Mouse (Mus musculus): ENCODE results near the gene Gm20517.
A peak's percentile ranks its signal among the peaks of the same experiment; 100 is the strongest.

The Gm20517 gene

DNA sequence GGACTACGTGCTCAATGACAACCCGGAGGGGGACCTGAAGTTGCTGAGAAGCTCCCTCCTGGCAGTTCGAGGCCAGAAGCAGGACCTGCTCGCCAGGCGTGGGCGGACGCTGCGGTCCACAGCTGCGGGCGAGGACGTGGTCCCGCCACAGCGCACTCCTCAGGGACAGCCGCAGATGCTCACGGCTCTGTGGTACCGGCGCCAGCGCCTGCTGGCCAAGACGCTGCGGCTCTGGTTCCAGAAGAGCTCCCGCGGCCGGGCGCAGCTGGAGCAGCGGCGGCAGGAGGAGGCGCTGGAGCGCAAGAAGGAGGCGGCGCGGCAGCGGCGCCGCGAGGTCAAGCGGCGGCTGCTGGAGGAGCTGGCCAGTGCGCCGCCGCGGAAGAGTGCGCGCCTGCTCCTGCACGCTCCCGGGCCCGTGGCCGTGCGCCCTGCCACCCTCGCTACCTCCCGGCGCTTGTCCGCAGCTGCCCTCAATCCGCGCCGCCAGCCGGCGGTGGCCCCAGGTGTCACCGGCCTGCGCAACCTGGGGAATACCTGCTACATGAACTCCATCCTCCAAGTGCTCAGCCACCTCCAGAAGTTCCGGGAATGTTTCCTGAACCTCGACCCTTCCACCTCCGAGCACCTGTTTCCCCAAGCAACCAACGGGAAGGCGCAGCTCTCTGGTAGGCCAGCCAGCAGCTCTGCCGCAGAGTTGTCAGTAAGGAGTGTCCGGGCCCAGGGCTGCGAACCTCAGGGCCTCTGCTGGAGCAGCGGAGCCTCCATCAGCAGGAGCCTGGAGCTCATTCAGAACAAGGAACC, 61.1 kb downstream of the Gm20517 start:
- peak in 1 of 2 experiments; percentile 43 for DNase-seq (ENCODE audit: low spot score in 2 of 2)

DNA sequence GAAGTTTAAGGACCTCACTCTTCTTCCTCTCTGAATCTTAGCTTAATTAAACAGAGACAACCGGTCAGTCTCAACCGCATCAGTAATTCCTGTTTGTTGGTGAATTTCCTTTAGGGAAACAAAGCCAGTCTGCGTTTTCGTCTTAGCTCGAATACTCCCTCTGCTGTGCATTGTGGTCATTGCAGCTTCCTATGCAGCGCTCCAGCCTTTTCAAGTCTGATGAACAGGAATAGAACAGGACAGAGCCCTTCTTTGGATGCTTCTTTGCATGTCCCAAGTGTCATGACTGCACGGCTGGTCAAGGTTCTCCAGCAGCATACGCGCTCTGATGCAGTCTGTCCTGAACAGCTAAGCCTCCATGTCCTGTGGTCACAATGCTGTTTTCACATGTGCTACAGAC, 65.2 kb downstream of the Gm20517 start:
- DNase-seq (ENCODE audit: low spot score in 2 of 2) = peak in 1 of 2 experiments; percentile 72

DNA sequence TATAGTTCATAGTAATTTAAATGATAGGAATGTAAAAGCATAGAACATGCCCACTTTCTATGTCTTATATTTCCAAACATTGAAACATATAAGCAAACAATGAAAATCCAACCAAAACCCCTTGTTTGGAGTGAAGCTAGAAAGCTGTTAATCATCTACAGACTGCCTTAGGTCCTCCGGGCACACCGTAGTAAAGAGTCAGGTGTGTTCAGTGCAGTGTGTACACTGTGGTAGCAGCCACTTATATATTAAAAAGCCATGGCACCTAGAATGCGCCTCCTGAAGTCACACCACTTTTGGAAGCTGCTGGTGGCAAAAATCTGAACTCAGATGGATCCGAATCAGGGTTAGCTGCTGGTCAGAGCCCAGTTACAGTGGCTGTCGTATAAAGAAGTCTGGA, 66.8 kb downstream of the Gm20517 start:
- DNase-seq (ENCODE audit: low spot score in 2 of 2) = no peak

DNA sequence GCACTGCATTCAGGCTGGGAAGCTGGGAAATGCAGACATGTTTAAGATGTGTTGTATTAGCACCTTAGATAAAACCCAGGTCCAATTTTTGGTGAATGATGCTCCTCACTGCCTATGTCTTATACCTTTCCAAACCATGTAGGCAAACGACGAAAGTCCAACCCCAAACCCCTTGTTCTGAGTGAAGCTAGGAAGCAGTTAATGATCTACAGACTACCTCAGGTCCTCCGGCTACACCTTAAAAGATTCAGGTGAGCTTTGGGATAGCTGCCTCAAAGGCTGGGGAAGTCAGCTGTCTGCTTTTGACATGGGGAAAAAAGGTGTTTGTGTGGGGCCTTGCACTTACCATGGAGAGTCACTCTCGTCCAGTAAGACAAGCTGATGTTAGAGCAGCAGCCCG, 67.3 kb downstream of the Gm20517 start:
- no peak for DNase-seq (ENCODE audit: low spot score in 2 of 2)

DNA sequence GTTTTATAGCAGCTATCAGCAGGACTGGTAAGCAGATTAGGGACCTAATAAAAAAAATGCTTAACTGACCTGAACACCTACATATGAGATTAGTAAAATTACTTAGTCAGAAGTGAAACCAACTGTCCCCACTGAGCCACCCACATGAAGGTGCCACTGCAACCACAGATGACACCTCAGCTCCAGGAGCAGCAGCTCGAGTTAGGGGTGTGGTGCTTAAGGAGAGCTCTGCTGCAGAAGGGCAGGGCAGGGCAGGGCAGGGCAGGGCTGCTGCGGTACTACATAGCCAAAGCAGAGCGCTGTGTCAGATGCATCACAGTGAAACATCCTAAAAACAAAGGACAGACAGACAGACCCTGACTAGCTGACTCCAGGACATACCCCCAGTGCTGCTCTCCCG, 71.4 kb downstream of the Gm20517 start:
- no peak for DNase-seq (ENCODE audit: low spot score in 2 of 2)

DNA sequence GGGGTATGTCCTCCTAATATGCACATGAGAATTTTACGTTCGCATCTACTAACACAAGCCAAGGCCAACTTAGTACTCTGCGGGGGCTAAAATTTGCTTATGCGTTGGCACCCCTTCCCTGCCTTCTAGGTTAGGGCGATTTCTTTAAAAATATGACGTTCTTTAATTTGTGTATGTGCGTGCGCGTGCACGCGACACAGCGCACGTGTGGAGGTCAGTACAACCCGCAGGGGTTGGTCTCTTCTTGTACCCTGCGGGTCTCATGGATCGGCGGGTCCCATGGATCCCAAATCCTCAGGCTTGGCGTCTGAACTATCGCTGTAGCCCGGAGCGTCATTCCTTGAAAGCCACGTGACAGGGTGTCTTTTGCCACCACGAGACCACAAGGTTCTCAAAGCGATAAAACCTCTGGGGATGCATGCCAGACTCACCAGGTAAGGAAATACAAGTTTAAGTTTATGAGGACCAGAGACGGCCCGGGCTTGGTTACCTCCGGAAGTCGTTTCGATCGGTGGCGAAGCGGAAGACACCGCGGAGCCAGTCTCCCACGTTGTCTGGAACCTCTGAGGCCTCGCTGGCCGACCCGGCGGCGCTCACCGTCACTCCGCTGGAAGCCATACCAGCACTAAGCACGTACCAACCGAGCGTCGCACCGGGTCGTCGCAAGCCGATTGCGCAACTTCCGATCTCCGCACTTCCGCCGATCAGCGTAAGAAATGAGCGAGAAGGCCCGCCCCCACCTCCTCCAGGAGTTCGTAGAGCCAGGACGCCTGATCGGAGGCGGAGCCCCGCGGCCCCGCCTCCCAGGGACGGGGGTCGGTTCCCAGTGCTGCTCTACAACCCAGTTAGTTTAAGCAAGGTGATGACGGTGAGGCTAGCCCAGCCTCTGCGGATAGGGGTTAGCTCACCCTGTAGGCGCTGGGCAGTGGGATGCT, 76.3 kb downstream of the Gm20517 start:
- peak; percentile 95 to 96 for DNase-seq (ENCODE audit: low spot score in 2 of 2)

DNA sequence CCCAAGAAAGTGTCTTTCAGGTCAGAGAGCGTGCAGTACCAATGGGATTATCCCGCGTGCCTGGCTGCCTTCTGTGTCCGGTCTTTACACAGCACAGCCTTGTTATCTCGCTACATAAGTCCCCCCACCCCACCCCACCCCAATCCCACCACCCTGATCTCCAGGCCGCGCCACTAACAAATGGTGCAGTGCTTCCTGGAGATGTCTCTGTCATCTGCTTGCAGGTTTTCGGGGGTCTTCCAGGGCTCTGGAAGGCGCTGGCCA, 76.9 kb downstream of the Gm20517 start, which contains the start of gene Tomm6:
Gene Tomm6 (minus strand): TSS at position 43 of the 264 bp plus-strand sequence.
- DNase-seq (ENCODE audit: low spot score in 2 of 2) = no peak

DNA sequence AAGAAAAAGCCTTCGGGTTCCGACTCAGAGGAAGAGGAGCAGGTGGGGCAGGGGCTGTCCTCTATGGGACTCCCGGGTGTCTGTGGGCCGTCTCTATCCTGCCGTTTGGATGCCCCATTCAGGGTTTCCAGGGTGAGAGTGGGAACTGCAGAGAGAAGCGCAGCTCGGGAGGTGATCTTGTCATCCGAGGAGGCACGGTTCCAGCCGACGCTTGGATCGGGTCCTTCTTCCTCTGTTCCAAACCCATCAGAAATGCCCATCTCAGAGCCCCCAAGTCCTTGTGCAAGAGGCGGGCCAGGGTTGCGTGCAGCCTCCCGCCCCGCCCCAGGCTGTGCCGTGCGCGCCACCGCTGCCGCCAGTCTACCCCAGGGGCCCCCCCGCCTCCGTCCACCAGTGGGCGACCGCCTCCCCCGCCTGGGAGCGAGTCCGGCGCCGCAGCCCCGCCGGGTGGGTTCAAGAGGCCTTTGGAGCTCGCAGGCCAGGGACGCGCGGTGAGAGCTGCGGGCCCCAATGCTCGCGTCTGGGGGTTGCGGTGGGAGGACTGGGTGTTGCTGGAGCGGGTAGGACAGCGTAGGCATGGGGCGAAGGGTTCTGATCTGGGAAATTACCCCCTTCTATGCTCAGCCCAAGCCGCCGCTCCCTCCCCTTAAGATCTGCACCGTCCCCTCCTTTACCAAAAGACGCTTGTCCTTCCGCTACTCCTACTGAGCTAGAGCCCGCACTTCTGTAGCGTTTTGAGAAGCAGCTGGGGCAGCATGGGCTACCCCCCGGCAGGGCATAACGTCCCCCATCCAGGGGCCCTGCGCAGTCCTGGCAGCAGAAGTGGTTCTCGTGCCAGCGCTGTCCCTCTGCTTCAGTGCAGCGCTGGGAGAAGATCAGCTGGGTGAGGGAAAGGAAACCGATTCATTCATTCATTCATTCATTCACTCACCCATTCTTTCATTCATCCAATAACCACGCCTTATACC, 77.5 kb downstream of the Gm20517 start, which contains the start of gene Frs3:
Gene Frs3 (plus strand): TSS at position 423 of the 968 bp plus-strand sequence.
- peak; percentile 80 to 82 for DNase-seq (ENCODE audit: low spot score in 2 of 2)

DNA sequence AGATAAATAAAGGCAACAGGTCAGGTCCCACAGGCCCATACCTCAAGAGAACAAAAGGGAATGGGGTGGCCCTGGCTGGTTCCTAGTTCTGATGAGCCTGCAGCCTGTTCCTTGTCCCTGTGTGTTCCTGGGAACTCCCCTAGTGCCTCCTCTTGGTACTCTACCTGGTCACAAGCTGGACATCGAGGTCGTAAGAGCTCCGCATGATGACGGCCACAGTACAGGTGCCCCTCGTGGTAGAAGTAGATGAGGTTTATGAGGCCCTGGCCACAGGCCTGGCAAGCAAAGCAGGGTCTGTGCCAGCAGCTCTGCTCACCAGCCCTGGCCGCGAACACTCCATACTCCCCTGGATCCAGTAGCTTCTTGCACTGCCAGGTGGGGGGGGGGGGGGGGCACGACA, 78.5 kb downstream of the Gm20517 start:
- no peak for DNase-seq (ENCODE audit: low spot score in 2 of 2)

DNA sequence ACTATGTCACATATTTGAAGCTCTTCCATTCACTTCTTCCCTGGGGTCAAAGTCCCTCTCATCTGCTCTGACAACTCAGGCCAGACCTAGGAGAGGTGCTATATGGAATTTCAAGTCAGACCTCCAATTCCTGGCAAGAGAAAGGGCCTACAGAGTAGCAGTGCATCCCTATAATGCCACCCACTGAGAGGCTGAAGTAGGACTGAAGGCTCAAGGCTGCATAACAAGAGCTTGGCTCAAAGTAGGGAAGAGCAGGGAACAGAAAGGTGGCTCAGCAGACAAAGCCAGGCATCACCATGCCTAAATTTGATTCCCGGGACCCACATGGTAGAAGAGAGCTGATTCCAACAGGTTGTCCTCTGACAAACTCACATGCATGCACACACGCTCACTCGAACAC, 80.3 kb downstream of the Gm20517 start:
- no peak for DNase-seq (ENCODE audit: low spot score in 2 of 2)

DNA sequence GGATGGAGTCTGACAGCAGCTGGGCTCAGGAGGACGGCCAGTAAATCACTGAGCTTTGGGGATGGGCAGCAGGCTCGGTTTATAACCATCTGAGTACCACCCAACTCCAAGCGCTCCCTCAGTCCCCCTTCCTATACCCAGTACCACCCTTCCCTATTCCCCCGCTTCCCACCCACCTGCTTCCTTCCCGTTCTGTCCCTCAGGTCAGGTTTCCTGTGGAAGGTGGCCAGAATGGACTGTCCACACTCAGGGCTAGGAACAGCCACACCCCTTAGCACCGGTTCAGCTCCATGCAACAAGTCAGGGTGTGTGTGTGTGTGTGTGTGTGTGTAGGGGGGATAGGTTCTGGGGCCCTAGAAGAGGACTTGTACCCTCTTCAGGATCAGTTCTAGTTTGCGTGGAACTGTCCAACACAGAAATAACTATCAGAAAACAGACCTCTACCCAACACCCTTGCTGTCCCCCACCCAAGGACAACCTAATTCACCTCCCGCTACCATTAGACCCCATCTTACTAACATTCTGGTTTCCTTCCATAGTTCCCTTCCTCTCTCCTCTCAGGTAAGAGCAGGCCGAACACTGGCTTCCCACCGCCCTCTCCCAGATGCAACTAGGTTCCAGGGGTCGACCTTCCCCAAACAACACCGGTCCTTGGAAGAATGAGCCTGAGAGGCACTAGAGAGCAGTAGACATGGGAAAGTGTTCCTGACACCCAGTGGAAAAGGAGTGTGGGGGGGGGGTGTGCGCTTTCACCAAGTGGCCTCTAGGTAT, 82.5 kb downstream of the Gm20517 start:
- no peak for DNase-seq (ENCODE audit: low spot score in 2 of 2)

DNA sequence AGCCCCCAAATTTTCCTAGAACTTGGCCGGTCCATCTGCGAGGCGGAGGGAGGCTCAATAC, 82.9 kb downstream of the Gm20517 start, which contains the start of gene Gm21981:
Gene Gm21981 (minus strand): TSS at position 14 of the 61 bp plus-strand sequence.
- DNase-seq (ENCODE audit: low spot score in 2 of 2) = no peak

DNA sequence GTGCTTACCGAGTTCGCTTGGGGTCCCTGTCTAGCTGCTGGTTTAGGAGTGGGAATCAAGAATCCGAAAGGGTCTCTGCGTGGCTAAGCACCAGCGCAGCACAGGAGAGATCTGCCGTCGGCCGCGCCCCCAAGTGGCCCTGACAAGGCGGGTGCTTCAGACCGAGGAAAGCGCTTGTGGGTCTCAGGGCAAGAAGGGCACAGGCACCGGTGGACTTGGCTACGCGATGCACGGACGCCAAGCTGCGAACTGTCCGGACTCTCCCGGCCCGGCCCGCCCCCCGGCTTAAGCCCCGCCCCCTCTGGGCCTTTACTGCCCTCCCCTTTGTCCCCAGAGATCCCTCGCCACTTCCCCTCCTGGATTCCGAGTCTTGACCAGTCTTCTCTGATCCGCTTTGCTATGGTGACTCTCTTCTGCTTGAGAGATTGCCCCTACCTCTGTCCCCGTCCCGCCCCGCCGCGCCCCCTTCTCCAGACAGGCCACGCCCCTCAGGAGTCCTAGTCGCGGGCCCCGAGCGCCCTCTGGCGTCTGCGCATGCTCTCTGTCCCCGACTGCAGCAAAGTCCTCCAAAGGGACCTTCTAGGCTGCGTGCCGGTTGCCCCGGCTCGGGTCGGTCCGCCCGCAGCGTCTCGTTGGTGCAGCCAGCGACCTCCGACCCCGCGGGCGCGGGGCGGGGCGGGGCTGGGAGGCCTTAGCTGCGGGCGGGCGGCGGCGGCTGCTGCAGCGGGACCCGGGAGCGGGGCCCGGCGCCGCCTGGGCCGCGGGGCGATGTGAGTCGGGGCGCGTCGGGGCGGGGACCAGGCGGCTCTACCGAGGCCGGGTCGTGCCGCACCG, 83.3 kb downstream of the Gm20517 start, which contains the start of gene Prickle4:
Gene Prickle4 (minus strand): TSS at position 234 of the 834 bp plus-strand sequence.
- peak; percentile 94 to 97 for DNase-seq (ENCODE audit: low spot score in 2 of 2)

DNA sequence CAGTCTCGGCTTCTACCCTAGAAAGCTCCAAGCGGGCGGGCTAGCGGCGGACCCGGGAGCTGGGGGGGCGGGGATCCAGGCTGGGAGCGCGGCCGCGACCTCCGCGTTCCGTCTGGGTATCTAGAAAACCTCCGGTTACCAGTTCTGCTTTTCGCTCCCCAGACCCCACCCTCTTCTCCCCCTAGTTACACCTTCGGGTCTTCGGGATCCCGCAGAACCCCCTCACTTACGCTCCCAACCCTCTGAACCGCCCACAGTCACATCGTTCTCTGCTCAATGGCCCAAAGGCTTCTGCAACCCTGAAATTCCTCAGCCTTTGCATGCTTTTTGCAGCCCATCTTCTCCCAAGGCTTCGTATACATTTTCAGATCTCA, 83.9 kb downstream of the Gm20517 start:
- no peak for DNase-seq (ENCODE audit: low spot score in 2 of 2)

DNA sequence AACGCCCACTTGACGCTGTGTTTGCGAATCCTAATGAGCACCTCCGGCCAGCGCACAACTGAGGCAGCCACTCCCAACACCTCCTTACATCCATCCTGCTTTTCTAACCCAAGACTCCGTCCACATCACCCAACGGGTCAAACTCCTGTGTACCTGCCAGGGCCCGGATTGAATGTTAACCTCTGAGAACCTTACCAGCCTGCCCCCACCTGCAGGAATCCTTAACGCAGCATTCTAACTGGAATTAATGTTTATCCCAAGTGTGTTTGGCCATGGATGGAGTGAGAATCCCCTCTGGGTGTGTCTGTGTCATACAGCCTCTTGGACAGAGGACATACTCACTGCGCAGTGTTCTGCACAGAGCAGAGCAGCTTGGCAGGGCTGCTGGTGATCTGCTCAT, 86.8 kb downstream of the Gm20517 start:
- no peak for DNase-seq (ENCODE audit: low spot score in 2 of 2)

DNA sequence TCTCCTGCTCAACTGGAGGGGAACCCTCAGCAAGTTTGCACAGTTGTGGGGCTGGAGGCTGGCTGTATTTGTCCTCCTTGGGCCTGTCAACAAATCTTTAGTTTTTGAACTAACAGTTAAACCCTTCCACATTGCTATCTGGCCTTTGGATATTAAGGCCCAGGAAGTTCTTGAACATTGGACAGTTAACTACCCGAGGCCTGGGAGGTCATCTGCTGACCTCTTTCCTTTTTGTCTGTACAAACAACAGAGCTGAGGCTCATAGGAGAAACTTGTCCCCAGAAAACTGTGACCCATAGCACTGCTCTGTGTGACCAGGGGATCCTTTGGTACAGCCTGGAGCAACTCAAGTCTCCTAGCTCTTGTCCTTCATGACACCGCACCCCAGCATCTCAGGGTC, 87.7 kb downstream of the Gm20517 start:
- no peak for DNase-seq (ENCODE audit: low spot score in 2 of 2)

DNA sequence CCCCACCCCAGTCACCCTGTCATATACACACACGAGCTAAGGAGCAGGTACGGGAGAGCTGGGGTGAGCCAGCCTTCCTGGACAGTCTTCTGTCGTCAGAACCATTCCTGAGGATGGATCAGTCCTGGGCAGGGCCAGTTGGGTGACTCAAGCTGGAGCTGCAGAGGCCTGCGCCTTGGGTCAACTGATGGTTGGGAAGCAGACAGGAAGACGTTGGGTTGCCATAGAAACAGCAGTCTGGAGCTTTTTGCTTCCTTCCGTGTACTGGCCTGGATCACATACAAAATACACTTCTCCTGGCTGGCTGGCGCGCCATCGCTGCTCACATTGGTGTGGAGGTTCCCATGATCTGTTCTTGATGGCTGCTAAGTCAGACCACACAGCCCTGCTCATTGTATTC, 90.4 kb downstream of the Gm20517 start:
- no peak for DNase-seq (ENCODE audit: low spot score in 2 of 2)

DNA sequence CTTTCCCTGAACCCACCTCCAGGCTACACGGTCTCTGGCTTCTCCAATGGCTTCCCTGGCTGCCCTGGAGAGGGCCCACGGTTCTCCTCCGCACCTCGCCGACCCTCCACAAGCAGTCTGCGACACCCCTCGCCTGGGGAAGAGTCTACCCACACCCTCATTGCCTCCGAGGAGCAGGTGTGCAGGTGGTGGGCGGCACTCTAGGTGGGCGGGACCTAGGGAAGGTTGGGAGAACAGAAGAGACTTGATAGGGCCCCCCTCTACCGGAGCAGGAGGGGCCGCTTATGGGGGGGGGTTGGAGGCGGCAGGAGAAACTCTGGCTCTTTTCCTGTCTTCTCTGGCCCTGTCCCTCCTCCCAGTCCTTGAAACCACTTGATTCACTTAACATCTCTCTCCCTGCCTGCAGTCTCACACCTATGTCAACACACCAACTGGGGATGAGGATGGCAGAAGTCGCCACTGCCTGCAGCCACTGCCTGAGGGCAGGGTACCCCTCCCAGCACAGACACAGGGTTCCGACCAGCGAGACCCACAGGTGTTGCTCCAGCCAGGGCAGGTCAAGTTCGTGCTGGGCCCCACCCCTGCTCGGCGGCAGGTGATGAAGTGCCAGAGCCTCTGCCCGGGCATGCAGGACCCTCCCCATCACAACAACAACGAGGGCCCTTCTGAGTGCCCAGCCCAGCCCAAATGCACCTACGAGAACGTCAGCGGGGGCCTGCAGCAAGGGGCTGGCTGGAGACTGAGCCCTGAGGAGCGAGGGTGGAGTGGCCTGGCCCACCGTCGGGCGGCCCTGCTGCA, 91.4 kb downstream of the Gm20517 start:
- no peak for DNase-seq (ENCODE audit: low spot score in 2 of 2)

DNA sequence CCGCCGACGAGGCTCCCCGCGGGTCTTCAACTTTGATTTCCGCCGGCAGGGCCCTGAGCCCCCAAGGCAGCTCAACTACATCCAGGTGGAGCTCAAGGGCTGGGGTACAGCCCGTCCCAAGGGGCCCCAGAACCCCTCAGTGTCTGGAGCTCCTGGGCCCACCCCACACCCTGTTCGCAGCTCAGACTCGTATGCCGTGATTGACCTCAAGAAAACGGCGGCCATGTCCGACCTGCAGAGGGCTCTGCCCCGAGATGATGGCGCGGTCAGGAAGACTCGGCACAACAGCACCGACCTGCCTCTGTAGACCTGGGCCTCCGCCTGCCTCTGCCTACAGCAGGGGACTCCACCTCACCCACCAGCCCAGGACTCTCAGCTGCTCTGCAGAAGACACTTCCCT, 92.2 kb downstream of the Gm20517 start:
- no peak for DNase-seq (ENCODE audit: low spot score in 2 of 2)

DNA sequence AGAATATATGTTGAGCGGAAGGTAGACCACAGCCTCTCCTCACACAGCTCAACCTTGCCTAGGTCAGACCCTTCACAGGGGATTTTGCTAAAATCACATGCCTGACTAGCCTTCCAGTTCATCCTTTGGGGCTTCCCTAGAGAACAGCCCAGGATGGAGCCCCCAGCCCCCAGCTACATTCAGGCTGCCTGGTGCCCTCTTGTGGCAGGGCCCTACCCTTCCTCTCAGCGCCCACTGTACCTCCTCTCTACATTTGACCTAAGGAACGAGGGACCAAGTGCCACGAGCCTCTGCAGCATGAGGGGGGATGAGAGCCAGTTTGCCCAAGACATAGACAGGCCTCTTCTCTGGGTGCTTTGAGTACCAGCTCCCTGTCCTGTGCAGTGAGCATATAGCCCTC, 93.3 kb downstream of the Gm20517 start:
- no peak for DNase-seq (ENCODE audit: low spot score in 2 of 2)

Data from frontal cortex, postnatal 10 days (tissue).